Mouse (Mus musculus) MEL (cell line): ENCODE data around the gene Cdk1. TPM values are rescaled to one million over a fixed set of nuclear protein-coding genes. Genes with fewer than 3 reads are reported as not detected.
A peak's percentile ranks its signal among the peaks of the same experiment; 100 is the strongest.

Experiments used
- DNase-seq: peaks from one replicate; pipeline ENCODE4 v3.0.0; 2011; ENCODE audit warnings: low read depth, low spot score
- H3K27ac ChIP-seq: 2 replicates; pipeline ENCODE4 v1.5.1; 2012; ENCODE audit warnings: low read depth, mild to moderate bottlenecking, control low read depth, low read length, moderate library complexity; ENCODE audit not compliant: control insufficient read depth
- H3K27me3 ChIP-seq, 2 experiments: fragments of 150-350 bp in 1 of 2; sonication (generic) in 1 of 2; 2 replicates each; pipeline ENCODE4 v1.6.1; 2012; ENCODE audit warnings: low read length in 2 of 2, mild to moderate bottlenecking in 2 of 2, improper control_type of control experiment in 1 of 2, moderate library complexity in 1 of 2; ENCODE audit not compliant: insufficient read depth in 2 of 2, control insufficient read depth in 1 of 2
- H3K36me3 ChIP-seq, 2 experiments: 2 replicates each; pipeline ENCODE4 v1.6.1; 2012 to 2014; ENCODE audit warnings: low read length in 2 of 2, improper control_type of control experiment in 1 of 2, inconsistent platforms in 1 of 2, mild to moderate bottlenecking in 1 of 2; ENCODE audit not compliant: insufficient read depth in 2 of 2, control insufficient read depth in 1 of 2
- H3K4me1 ChIP-seq, 2 experiments: fragments of 150-350 bp in 1 of 2; sonication (generic) in 1 of 2; 2 replicates each; pipeline ENCODE4 v1.6.1; 2012; ENCODE audit warnings: low read length in 2 of 2, improper control_type of control experiment in 1 of 2, mild to moderate bottlenecking in 1 of 2; ENCODE audit not compliant: insufficient read depth in 2 of 2, control insufficient read depth in 1 of 2
- H3K4me3 ChIP-seq, 2 experiments: fragments of 150-350 bp in 1 of 2; sonication (generic) in 1 of 2; 2 replicates each; pipeline ENCODE4 v1.5.1; 2012; ENCODE audit warnings: low read depth in 2 of 2, low read length in 2 of 2, mild to moderate bottlenecking in 2 of 2, moderate library complexity in 2 of 2, control low read depth in 1 of 2, improper control_type of control experiment in 1 of 2; ENCODE audit not compliant: control insufficient read depth in 1 of 2, insufficient read depth in 1 of 2
- H3K79me2 ChIP-seq: 2 replicates; pipeline ENCODE4 v1.6.1; 2012; ENCODE audit warnings: mild to moderate bottlenecking, low read length, moderate library complexity; ENCODE audit not compliant: control insufficient read depth, poor library complexity, insufficient read depth
- H3K9ac ChIP-seq: 2 replicates; pipeline ENCODE4 v1.6.1; 2012; ENCODE audit warnings: low read depth, mild to moderate bottlenecking, control low read depth, low read length, moderate library complexity; ENCODE audit not compliant: control insufficient read depth, poor library complexity, severe bottlenecking
- H3K9me3 ChIP-seq: fragments of 150-350 bp; sonication (generic); replicated peaks from 2 replicates; pipeline ENCODE4 v1.6.1; 2012; ENCODE audit warnings: mild to moderate bottlenecking, low read length, improper control_type of control experiment, moderate library complexity; ENCODE audit not compliant: insufficient read depth
- BHLHE40 ChIP-seq: IDR thresholded peaks from 2 replicates; pipeline ENCODE4 v1.6.1; 2012; ENCODE audit warnings: low read depth, mild to moderate bottlenecking, inconsistent platforms, low read length, improper control_type of control experiment, borderline replicate concordance
- CTCF ChIP-seq, 3 experiments: IDR thresholded peaks in 2 of 3; conservative IDR thresholded peaks in 1 of 3; 2 replicates each; pipeline ENCODE4 v1.5.1; 2011 to 2012; ENCODE audit warnings: low read length in 3 of 3, low read depth in 2 of 3, mild to moderate bottlenecking in 2 of 3, improper control_type of control experiment in 1 of 3, inconsistent platforms in 1 of 3, mixed read lengths in 1 of 3, moderate library complexity in 1 of 3; ENCODE audit not compliant: control insufficient read depth in 1 of 3, insufficient read depth in 1 of 3, poor library complexity in 1 of 3, severe bottlenecking in 1 of 3
- EP300 ChIP-seq, 2 experiments: IDR thresholded peaks; 2 replicates each; pipeline ENCODE4 v1.6.1; 2011; ENCODE audit warnings: improper control_type of control experiment in 2 of 2, low read length in 2 of 2, low read depth in 1 of 2, mild to moderate bottlenecking in 1 of 2
- GABPA ChIP-seq: IDR thresholded peaks from 2 replicates; pipeline ENCODE4 v1.6.1; 2012; ENCODE audit warnings: low read depth, mild to moderate bottlenecking, inconsistent platforms, low read length, improper control_type of control experiment, moderate library complexity
- MAZ ChIP-seq: IDR thresholded peaks from 2 replicates; pipeline ENCODE4 v1.6.1; 2012; ENCODE audit warnings: low read depth, mild to moderate bottlenecking, inconsistent platforms, low read length, improper control_type of control experiment
- MYC ChIP-seq: IDR thresholded peaks from 2 replicates; pipeline ENCODE4 v1.6.1; 2011; ENCODE audit warnings: low read depth, mild to moderate bottlenecking, low read length, improper control_type of control experiment, moderate library complexity
- POLR2A ChIP-seq, 2 experiments: IDR thresholded peaks; 2 replicates each; pipeline ENCODE4 v1.6.1; 2011 to 2012; ENCODE audit warnings: low read length in 2 of 2, mild to moderate bottlenecking in 2 of 2, control low read depth in 1 of 2, improper control_type of control experiment in 1 of 2, low read depth in 1 of 2, moderate library complexity in 1 of 2; ENCODE audit not compliant: control insufficient read depth in 1 of 2, insufficient read depth in 1 of 2, poor library complexity in 1 of 2
- RAD21 ChIP-seq: IDR thresholded peaks from 2 replicates; pipeline ENCODE4 v1.6.1; 2011; ENCODE audit warnings: mild to moderate bottlenecking, low read depth, low read length, improper control_type of control experiment
- SIN3A ChIP-seq: IDR thresholded peaks from 2 replicates; pipeline ENCODE4 v1.6.1; 2012; ENCODE audit warnings: low read length, improper control_type of control experiment, inconsistent platforms
- TCF12 ChIP-seq: IDR thresholded peaks from 2 replicates; pipeline ENCODE4 v1.6.1; 2014; ENCODE audit warnings: low read depth, mild to moderate bottlenecking, inconsistent platforms, low read length, improper control_type of control experiment, moderate library complexity
- UBTF ChIP-seq: IDR thresholded peaks from 2 replicates; pipeline ENCODE4 v1.6.1; 2012; ENCODE audit warnings: low read depth, mild to moderate bottlenecking, inconsistent platforms, low read length, improper control_type of control experiment, moderate library complexity, borderline replicate concordance; ENCODE audit not compliant: insufficient read depth
- polyA plus RNA-seq, 2 experiments: library from polyadenylated mRNA; stranded (reverse) in 1 of 2; unstranded in 1 of 2; fragments of >175 nt in 1 of 2; fragments of >200 nt in 1 of 2; gene quantifications; 2 replicates each; pipeline versions ENCODE4 v1.2.1 to v1.2.4; 2012; ENCODE audit warnings: low replicate concordance in 2 of 2, low read depth in 1 of 2; ENCODE audit not compliant: insufficient read length in 2 of 2, insufficient read depth in 1 of 2, missing spikeins in 1 of 2
- total RNA-seq: library from RNA; depleted of rRNA; stranded (reverse); fragments of 300-350 nt; gene quantifications from 2 replicates; pipeline ENCODE4 v1.2.3, GENCODE M21; 2012

Cdk1 gene
- total and polyA plus RNA-seq, 3 experiments = 223 to 562 (median 311) TPM

DNA sequence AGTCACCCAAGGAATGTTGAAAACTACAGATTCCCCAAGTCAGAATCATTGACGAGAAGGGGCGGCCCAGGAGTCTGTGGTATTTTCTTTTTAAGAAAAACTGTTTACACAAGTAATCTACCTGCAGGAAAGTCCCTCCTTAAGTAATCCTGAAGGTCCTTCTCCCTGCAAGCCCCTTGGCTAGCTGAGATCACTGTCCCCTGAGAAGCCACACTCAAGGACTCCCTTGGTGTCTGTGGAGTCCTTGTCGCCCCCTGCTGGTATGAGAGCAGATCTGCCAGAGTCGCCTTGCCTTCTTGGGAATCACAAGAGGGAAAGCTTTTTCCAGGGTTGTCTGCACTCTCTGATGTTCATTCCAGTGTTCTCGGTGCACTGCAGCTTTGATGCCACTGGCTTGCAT is 45.7 kb downstream of the Cdk1 start:
- Histone ChIP-seq H3K79me2 (no peaks in the 10 kb centered on the region), H3K27me3 (no peaks in the 10 kb centered on the region), H3K9me3 (no peaks in the 10 kb centered on the region), H3K4me3 (no peak overlapping the region), H3K36me3 (no peaks in the 10 kb centered on the region), H3K4me1 (no peaks in the 10 kb centered on the region), H3K9ac (no peak overlapping the region), H3K27ac (no peak overlapping the region)
- DNase-seq = peak; percentile 14
- peak in 2 of 3 experiments; percentile 30 to 50; a peak in 5 of 6 replicates for TF ChIP-seq CTCF (IDR thresholded peaks at IDR 0.05 in 2 of 3, conservative IDR thresholded peaks at IDR 0.05 in 1 of 3; ENCODE audit: control insufficient read depth in 1 of 3, insufficient read depth in 1 of 3, low read depth in 2 of 3, low read length in 3 of 3, poor library complexity in 1 of 3, severe bottlenecking in 1 of 3)
- no peak; the same call in 1 of the 2 replicates for TF ChIP-seq RAD21

DNA sequence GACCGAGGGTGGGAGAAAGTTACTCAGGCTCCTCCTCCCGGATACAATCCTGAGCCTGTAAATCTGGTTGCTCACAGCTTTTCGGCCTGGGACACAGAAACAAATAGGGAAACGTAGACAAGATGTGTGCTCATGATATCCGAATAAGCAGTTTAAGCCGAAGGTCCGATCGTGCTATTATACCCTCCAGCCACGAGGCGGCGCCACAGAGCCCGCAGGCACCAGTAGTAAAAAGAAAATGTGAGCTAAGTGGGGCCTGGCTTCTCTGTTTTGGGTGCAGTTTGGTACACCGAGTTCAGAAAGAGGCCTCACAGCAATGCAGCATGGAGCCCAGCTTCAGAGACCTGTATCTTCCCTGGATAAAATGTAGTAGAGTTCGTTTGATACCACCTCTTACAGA is 46.5 kb downstream of the Cdk1 start:
- H3K79me2 ChIP-seq = no peaks in the 10 kb centered on the region
- TF ChIP-seq GABPA = no peak
- peak; percentile 14 to 41 (median 22); a peak in 3 of 6 replicates for TF ChIP-seq CTCF (IDR thresholded peaks at IDR 0.05 in 2 of 3, conservative IDR thresholded peaks at IDR 0.05 in 1 of 3; ENCODE audit: control insufficient read depth in 1 of 3, insufficient read depth in 1 of 3, low read depth in 2 of 3, low read length in 3 of 3, poor library complexity in 1 of 3, severe bottlenecking in 1 of 3)
- TF ChIP-seq UBTF = no peak
- TF ChIP-seq POLR2A (IDR thresholded peaks at IDR 0.05; ENCODE audit: control insufficient read depth in 1 of 2, insufficient read depth in 1 of 2, low read depth in 1 of 2, low read length in 2 of 2, poor library complexity in 1 of 2) = no peak
- TF ChIP-seq, all 39 proteins: peak for 1
- no peak overlapping the region for H3K27ac ChIP-seq
- no peaks in the 10 kb centered on the region for H3K36me3 ChIP-seq
- no peak overlapping the region for H3K9ac ChIP-seq
- DNase-seq = no peak
- H3K4me1 ChIP-seq = no peaks in the 10 kb centered on the region
- no peaks in the 10 kb centered on the region for H3K27me3 ChIP-seq
- no peaks in the 10 kb centered on the region for H3K9me3 ChIP-seq
- H3K4me3 ChIP-seq = no peak overlapping the region

DNA sequence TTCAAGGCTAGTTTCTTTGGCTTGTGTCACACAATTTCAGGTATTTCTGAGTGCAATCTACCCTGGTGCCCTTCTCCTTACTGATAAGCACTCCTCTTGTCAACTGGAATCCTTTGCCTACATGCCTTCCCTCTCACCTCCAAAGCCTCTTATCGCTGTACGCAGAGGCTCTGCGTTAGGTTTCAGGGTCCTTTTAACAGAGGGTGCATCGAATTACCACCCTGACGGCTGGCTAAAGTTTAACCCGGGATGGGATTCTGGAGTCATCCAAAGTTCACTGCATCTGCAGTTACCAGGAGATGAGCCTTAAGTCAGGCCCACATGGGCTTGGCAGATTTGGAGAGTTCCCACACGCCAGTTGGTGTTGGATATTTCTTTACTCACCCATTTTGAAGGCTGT is 47.1 kb downstream of the Cdk1 start:
- Histone ChIP-seq H3K9me3 (no peaks in the 10 kb centered on the region), H3K27me3 (no peaks in the 10 kb centered on the region), H3K27ac (no peak overlapping the region), H3K9ac (no peak overlapping the region), H3K79me2 (no peaks in the 10 kb centered on the region), H3K4me3 (no peak overlapping the region), H3K36me3 (no peaks in the 10 kb centered on the region), H3K4me1 (no peaks in the 10 kb centered on the region)
- DNase-seq = no peak
- no peak for TF ChIP-seq EP300 (IDR thresholded peaks at IDR 0.05; ENCODE audit: low read depth in 1 of 2, low read length in 2 of 2)
- no peak for TF ChIP-seq TCF12
- TF ChIP-seq MAZ = no peak
- no peak for TF ChIP-seq BHLHE40
- no peak for TF ChIP-seq SIN3A
- TF ChIP-seq MYC = no peak
- TF ChIP-seq CTCF (IDR thresholded peaks at IDR 0.05 in 2 of 3, conservative IDR thresholded peaks at IDR 0.05 in 1 of 3; ENCODE audit: control insufficient read depth in 1 of 3, insufficient read depth in 1 of 3, low read depth in 2 of 3, low read length in 3 of 3, poor library complexity in 1 of 3, severe bottlenecking in 1 of 3) = no peak
